Mouse (Mus musculus): Measurements from ENCODE around the gene Fam104a.
"Not testable (repeated sequence)": the region's sequence is repeated elsewhere in the genome, so short reads cannot be mapped to it uniquely, and the experiment has no call there.

Fam104a gene

DNA sequence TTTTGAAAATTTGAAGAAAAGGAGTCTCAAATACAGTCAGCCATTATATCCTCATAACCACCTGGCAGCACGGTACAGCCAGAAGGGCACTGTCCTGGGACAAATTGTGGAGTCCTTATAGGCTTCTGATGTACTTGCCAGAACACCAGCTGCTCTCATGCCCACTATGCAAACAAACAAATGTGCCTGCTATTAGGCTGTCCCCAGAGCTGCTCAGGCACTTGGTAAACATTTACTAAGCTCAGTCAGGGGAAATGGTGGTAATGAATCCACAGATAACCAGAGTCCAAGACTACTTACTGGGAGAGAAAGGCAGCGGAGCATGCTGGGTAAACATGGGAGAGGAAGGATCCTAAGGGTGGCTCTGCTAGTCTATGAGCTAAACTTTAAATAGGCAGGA lies 16.8 kb downstream of the Fam104a start:
- no peak for DNase-seq (ENCODE audit: inconsistent age in 2 of 2, low spot score in 1 of 2)

DNA sequence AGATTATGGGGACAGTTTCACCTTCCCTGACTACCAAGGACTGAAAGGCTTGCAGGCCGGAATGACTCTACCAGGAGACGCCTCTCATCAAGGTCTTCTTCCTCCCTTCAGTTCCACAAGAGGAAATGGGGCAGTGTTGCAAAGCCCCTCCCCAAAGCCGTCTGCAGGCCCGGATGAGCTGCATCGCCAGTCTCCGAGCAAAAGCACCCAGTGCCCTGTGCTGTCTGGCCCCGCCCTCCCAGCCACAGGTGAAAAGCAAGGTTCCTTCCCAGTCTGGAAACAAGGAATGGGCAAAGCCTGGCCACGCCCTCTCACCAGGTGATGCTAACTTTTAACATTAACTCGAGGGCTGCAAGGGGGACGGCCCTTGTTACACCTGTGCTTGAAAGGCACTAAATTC lies 17.3 kb downstream of the Fam104a start:
- peak in 1 of 2 experiments; percentile 67 for DNase-seq (ENCODE audit: inconsistent age in 2 of 2, low spot score in 1 of 2)

- no peak for DNase-seq (ENCODE audit: inconsistent age in 2 of 2, low spot score in 1 of 2)
These were observed 17.8 kb downstream of the Fam104a start for GRCm38 (mm10) chr11:113666205-113666604.

DNA sequence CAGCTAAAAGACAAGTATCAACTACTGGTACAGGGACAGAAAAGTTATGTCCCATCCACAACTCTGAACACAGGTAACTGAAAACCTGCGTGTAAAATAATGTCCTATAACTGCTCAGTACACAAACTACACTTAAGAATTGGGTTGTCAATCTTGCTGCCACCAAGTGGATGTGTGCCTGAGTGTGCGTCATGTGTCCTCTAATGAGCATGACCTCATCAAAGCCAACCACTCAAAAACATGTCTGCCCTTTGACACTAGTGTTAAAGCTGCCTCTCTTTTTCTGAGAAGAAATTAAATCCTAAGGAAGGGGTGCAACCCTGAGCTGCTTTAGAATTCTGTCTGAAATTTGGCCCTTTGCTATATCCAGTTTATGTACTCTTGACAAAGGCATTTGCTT lies 19.7 kb downstream of the Fam104a start:
- DNase-seq (ENCODE audit: inconsistent age in 2 of 2, low spot score in 1 of 2), result peak in 1 of 2 experiments; percentile 68

DNA sequence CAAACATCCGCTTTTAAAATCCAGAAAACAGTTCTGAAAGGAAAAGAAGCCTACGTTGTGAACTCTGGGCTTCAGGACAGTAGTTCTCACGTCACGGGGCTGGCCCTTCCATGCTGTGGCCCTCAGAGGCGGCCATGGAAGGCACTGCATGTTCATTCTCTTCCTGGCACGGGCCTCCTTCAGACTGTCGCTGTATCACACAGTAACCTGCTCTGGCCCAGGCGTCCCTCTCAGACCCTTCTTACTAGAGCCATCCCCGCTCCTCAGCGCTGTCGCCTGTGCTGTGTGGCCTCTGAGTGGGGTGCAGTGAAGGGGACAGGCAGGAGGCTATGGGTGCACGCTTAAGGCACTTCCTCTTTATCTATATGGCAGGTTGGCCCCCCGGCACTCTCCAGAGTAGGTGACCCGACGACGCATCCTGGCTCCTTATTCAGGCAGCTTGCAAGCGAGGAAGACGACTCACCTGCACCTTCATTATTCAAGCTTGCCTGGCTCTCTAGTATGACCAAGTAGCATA lies 22.1 kb downstream of the Fam104a start:
- DNase-seq (ENCODE audit: inconsistent age in 2 of 2, low spot score in 1 of 2), result no peak

GRCm38 (mm10) chr11:113660940-113661339 lies 23.0 kb downstream of the Fam104a start:
- DNase-seq (ENCODE audit: inconsistent age in 2 of 2, low spot score in 1 of 2), result no peak

GRCm38 (mm10) chr11:113660213-113660612 lies 23.7 kb downstream of the Fam104a start:
- not testable (repeated sequence) for DNase-seq (ENCODE audit: inconsistent age in 2 of 2, low spot score in 1 of 2)

DNA sequence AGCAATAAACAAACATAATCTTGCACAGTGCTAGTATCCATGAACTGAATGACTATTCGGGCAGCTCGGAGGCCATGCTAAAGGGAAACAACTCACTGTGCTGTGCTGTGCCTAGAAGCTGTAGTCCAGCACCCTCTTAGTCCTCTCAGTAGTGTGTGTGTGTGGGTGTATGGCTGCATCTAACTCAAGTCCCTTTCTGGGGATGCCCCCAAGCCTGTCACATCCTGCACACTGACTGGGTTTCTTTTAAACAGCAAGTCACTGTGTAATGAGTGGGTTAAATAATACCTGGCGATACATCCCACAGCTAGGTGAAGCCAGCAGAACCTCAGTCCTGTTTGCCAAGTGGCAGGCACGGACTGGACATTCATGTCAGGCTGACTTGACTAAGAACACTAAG lies 25.2 kb downstream of the Fam104a start:
- no peak for DNase-seq (ENCODE audit: inconsistent age in 2 of 2, low spot score in 1 of 2)

DNA sequence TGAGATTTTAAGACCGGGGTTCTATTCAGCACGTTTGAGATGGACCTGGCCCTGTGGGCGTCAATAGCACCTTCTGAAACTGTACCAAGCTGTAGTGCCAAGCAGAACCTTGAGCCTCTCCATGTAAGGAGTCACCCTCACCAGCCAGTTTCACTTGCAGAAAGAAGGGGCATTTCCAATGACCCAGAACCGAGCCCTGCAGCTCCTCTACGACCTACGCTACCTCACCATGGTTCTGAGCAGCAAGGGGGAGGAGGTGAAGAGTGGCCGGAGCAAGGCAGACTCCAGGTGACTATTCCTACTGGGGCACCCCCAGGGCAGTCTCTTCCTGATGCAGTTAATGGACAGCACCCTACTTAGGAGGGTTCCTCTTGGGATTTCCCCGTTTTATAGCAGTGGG lies 25.6 kb downstream of the Fam104a start:
- peak in 1 of 2 experiments; percentile 27 for DNase-seq (ENCODE audit: inconsistent age in 2 of 2, low spot score in 1 of 2)

GRCm38 (mm10) chr11:113657221-113657620 lies 26.7 kb downstream of the Fam104a start:
- DNase-seq (ENCODE audit: inconsistent age in 2 of 2, low spot score in 1 of 2), result peak in 1 of 2 experiments; percentile 34

GRCm38 (mm10) chr11:113656511-113656932 lies 27.4 kb downstream of the Fam104a start:
- DNase-seq (ENCODE audit: inconsistent age in 2 of 2, low spot score in 1 of 2), result peak; percentile 76 to 91

- DNase-seq (ENCODE audit: inconsistent age in 2 of 2, low spot score in 1 of 2), result no peak
These were observed 29.2 kb downstream of the Fam104a start for GRCm38 (mm10) chr11:113654561-113655270.

GRCm38 (mm10) chr11:113654105-113654504 lies 29.9 kb downstream of the Fam104a start:
- no peak for DNase-seq (ENCODE audit: inconsistent age in 2 of 2, low spot score in 1 of 2)

- DNase-seq (ENCODE audit: inconsistent age in 2 of 2, low spot score in 1 of 2), result peak in 1 of 2 experiments; percentile 19
These were observed 31.4 kb downstream of the Fam104a start for GRCm38 (mm10) chr11:113652516-113652915.

- peak in 1 of 2 experiments; percentile 39 for DNase-seq (ENCODE audit: inconsistent age in 2 of 2, low spot score in 1 of 2)
These were observed 32.1 kb downstream of the Fam104a start for GRCm38 (mm10) chr11:113651907-113652273.

DNA sequence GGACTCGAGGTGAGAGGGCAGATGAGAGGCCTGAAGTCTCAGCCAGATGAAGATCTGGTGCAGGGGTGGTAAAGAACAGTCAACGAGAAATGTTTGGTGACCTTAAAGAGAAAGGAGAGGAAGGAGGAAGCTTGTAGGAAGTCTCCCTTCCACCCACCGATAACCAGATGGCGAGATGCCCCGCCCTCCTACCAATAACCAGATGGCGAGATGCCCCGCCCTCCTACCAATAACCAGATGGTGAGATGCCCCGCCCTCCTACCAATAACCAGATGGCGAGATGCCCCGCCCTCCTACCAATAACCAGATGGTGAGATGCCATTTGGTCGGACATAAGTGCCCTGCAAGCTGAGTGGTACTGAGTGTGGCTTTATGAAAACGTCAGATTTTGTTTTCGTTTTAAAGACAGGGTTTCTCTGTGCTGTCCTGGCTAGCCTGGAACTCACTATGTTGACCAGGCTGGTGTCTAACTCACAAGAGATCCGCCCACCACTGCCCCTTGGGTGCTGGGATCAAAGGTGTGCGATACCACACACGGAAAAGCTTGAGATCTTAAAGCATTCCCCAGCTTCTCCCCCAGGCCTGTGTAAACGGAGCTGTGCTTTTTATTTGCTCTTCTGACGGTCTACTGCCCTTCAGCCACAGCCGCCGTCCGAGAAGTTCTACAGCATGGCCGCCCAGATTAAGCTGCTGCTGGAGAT lies 32.6 kb downstream of the Fam104a start:
- DNase-seq (ENCODE audit: inconsistent age in 2 of 2, low spot score in 1 of 2), result peak in 1 of 2 experiments; percentile 24

DNA sequence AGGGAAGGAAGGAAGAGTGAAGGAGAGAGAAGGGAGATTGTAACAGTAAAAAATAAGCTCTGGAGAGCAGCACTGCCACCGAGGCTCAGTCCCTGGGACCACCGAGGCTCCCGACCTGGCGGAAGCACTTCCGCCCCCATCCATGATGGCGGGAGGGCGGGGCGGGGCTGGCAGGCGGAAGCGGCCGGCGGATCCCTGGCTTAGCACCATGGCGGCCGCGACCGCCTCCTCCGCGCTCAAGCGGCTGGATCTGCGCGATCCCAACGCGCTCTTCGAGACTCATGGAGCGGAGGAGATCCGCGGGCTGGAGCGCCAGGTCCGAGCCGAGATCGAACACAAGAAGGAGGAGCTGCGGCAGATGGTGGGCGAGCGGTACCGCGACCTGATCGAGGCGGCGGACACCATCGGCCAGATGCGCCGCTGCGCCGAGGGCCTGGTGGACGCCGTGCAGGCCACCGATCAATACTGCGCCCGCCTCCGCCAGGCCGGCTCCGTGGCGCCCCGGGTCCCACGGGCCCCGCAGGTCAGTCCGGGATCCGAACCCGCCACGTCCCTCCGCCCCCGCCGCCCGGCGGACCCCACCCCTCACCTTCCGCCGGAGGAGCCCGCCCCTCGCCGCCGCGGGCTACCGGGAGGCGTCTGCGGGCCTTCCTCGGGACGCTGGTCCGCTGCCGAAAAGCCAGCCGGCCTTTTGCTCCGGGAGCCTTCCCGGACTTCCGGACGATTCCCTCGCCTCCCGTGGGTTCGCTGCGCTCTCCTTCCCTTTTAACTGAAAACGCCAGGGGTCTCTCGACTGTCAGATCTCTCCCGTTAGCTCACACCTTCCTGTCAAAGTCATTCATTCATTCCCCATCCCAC lies 34.4 kb downstream of the Fam104a start, which contains the start of gene Slc39a11:
TSS of gene Slc39a11 (minus strand) at position 727 of the 858 bp plus-strand sequence.
- DNase-seq (ENCODE audit: inconsistent age in 2 of 2, low spot score in 1 of 2), result peak; percentile 72 to 91

DNA sequence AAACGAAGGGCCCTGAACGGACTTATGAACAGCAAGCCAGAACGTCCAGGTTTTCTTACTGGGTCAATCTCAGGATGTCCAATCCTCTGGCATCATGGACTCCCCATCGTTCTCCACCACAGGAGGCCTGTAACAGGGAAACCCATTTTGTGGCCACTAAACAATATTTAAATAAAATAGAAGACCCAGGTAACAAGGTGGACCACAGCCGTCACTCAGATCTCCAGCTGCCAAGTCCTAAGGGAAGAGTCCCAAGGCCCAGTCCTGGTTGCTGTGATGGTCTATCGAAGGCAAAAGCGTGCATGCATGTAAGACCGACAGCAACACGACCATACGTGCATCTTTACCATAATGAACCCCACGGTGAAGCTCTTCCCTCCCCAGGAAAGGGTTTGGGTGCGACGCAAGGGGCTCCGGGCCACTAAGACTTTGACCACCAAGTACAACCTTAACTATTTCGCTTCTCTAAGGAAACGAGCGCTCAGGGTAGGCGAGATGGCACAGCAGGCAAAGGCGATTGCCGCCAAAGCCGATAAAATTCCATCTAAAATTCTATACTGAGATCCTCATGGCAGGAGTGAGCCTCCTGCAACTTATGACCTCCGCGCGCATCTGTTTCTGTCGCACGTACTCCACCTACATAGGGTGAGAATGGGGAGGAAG lies 35.1 kb downstream of the Fam104a start, which contains the start of gene Cog1:
TSS of gene Cog1 (plus strand) at position 480 of the 663 bp plus-strand sequence.
- peak in 1 of 2 experiments; percentile 54 for DNase-seq (ENCODE audit: inconsistent age in 2 of 2, low spot score in 1 of 2)

DNA sequence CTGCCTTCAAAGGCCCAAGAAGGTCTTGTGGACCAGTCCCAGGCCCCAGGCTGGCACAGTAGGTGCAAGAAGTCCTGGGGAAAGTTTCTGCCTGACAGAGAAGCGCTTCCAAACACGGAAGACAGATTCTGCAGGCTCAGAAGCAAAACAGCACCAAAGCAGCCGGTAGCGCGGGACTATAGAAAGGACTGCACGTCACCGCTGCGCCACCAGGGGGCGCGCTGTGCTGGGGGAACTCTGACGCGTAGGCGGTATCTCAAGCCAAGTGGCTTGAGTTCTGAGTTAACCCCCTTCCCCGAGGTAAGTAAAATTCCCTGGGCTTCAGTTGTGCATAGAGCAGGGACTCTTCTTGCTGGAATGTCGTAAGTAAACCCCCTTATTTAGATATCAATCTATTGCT lies 35.8 kb downstream of the Fam104a start:
- DNase-seq (ENCODE audit: inconsistent age in 2 of 2, low spot score in 1 of 2), result peak; percentile 83 to 95

- DNase-seq (ENCODE audit: inconsistent age in 2 of 2, low spot score in 1 of 2), result no peak
These were observed 38.8 kb downstream of the Fam104a start for GRCm38 (mm10) chr11:113645181-113645580.
